Mouse (Mus musculus): ENCODE measurements around the gene Sycp2l.

DNA sequence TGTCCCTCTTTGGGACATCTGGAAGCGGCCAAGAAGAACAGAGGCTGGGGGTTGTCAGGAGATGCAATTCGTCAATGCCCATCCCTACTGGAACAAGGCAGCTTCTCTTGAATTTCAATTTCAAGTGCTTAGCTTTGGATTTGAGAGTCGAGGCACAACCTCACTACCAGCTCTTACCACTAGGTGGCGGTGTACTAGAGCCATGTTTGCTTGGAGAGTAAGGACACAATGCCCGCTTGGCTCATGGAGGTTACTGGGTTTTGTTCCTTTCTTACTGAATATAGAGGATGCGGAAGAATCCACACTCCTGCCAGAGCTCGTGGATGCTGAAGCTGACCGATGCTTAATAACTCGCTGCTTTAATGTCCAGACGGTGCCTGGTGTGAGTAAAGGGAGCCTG, 32.2 kb downstream of the Sycp2l start:
- TF ChIP-seq POLR2A (IDR thresholded peaks at IDR 0.05; ENCODE audit: borderline replicate concordance, extremely low read depth, insufficient read depth, insufficient read length, poor library complexity, severe bottlenecking) (no peak), CTCF (IDR thresholded peaks at IDR 0.05; ENCODE audit: borderline replicate concordance, extremely low read depth, insufficient read depth, insufficient read length) (peak; percentile 71; the same call in 1 of the 2 replicates)

Measured in brain, embryonic 14.5 days (tissue).